Mouse (Mus musculus) myocyte (in vitro differentiated cells): ENCODE data around the gene Rabep2. TPM values are rescaled to one million over a fixed set of nuclear protein-coding genes. Genes with fewer than 3 reads are reported as not detected.
"Not testable (repeated sequence)": the region's sequence is repeated elsewhere in the genome, so short reads cannot be mapped to it uniquely, and the experiment has no call there.

ENCODE experiments used
- H3K27me3 ChIP-seq: one replicate; pipeline ENCODE4 v1.6.1; 2011; ENCODE audit not compliant: control insufficient read depth, insufficient read depth, insufficient read length
- H3K36me3 ChIP-seq: one replicate; pipeline ENCODE4 v1.6.1; 2011; ENCODE audit not compliant: control insufficient read depth, insufficient read depth
- H3K4me2 ChIP-seq: one replicate; pipeline ENCODE4 v1.6.1; 2011; ENCODE audit warnings: low read depth, control low read depth
- H3K4me3 ChIP-seq: one replicate; pipeline ENCODE4 v1.5.1; 2011; ENCODE audit warnings: mild to moderate bottlenecking, control low read depth, moderate library complexity
- H3K79me2 ChIP-seq: one replicate; pipeline ENCODE4 v1.6.1; 2011; ENCODE audit not compliant: control insufficient read depth, insufficient read depth
- H3ac ChIP-seq: one replicate; pipeline ENCODE4 v1.6.1; 2011; ENCODE audit not compliant: control insufficient read depth, insufficient read length
- E2F4 ChIP-seq: IDR thresholded peaks from one replicate; pipeline ENCODE4 v1.6.1; 2011; ENCODE audit warnings: mild to moderate bottlenecking, control low read depth, moderate library complexity; ENCODE audit not compliant: insufficient read depth
- MAX ChIP-seq: IDR thresholded peaks from one replicate; pipeline ENCODE4 v1.6.1; 2011; ENCODE audit warnings: low read depth, mild to moderate bottlenecking, control low read depth
- MYOD1 ChIP-seq, 3 experiments: IDR thresholded peaks; one replicate each; pipeline ENCODE4 v1.6.1; 2011; ENCODE audit warnings: control low read depth in 2 of 3, low read depth in 2 of 3, mild to moderate bottlenecking in 2 of 3, moderate library complexity in 1 of 3; ENCODE audit not compliant: insufficient read length in 2 of 3, control insufficient read depth in 1 of 3
- MYOG ChIP-seq, 3 experiments: IDR thresholded peaks; one replicate each; pipeline ENCODE4 v1.6.1; 2011; ENCODE audit warnings: control low read depth in 2 of 3, low read depth in 2 of 3, mild to moderate bottlenecking in 2 of 3; ENCODE audit not compliant: insufficient read length in 2 of 3, control insufficient read depth in 1 of 3, insufficient read depth in 1 of 3
- POLR2A ChIP-seq: IDR thresholded peaks from one replicate; pipeline ENCODE4 v1.6.1; 2011; ENCODE audit warnings: low read depth, mild to moderate bottlenecking, control low read depth, moderate library complexity; ENCODE audit not compliant: insufficient read length
- POLR2AphosphoS2 ChIP-seq: IDR thresholded peaks from one replicate; pipeline ENCODE4 v1.6.1; 2011; ENCODE audit warnings: low read depth, control low read depth; ENCODE audit not compliant: insufficient read length
- REST ChIP-seq: IDR thresholded peaks from one replicate; pipeline ENCODE4 v1.6.1; 2011; ENCODE audit warnings: mild to moderate bottlenecking, control low read depth, moderate library complexity; ENCODE audit not compliant: insufficient read depth, insufficient read length
- TCF12 ChIP-seq: IDR thresholded peaks from one replicate; pipeline ENCODE4 v1.6.1; 2011; ENCODE audit warnings: mild to moderate bottlenecking, control low read depth; ENCODE audit not compliant: poor library complexity, insufficient read depth, severe bottlenecking
- TCF3 ChIP-seq: IDR thresholded peaks from one replicate; pipeline ENCODE4 v1.6.1; 2011; ENCODE audit warnings: low read depth, control low read depth; ENCODE audit not compliant: insufficient read length
- USF1 ChIP-seq: IDR thresholded peaks from one replicate; pipeline ENCODE4 v1.6.1; 2011; ENCODE audit warnings: low read depth, mild to moderate bottlenecking, control low read depth, moderate library complexity
- polyA plus RNA-seq: library from polyadenylated mRNA; unstranded; fragments of >200 nt; fragmentation: generic; extraction: Trizol; gene quantifications from one replicate; pipeline ENCODE4 v1.2.1, GENCODE M21; 2012; ENCODE audit warnings: missing spikeins

The Rabep2 gene
- polyA plus RNA-seq, 1 experiment = 36.7 TPM

DNA sequence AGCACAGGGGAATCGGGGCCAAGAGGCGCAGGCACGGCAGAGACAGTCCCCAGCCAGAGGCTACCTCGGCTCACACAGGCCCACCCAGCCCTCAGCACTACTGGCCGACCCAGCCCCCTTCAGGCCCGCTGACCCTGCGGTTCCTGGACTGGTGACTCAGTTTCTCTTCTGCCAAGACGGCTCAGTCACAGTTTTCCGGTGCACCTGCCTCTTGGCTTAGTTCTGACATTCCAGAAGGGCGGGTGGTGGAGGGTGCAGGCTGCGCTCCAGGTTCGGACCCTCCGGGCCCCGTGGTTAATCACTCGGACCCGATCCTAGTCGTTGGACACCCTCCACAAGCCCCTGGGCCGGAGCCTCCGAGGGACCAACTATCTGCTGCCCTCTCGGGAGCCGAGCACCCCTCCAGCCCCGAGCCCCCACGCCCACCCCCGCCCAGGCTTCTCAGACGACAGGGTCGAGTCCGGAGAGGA is 46.0 kb downstream of the Rabep2 start:
- Histone ChIP-seq H3K4me2 (peak overlapping the region; percentile 75), H3K36me3 (peaks cover 15% of the 10 kb centered on the region), H3ac (peak overlapping the region; percentile 88), H3K27me3 (no peaks in the 10 kb centered on the region), H3K4me3 (peak overlapping the region; percentile 90), H3K79me2 (peaks cover 32% of the 10 kb centered on the region)
- no peak for TF ChIP-seq MAX
- TF ChIP-seq POLR2AphosphoS2 = peak; percentile 48
- no peak for TF ChIP-seq E2F4
- TF ChIP-seq TCF12 = no peak
- TF ChIP-seq MYOD1 (IDR thresholded peaks at IDR 0.05; ENCODE audit: control insufficient read depth in 1 of 3, insufficient read length in 2 of 3, low read depth in 2 of 3) = peak in 2 of 3 experiments; percentile 35 to 63
- TF ChIP-seq POLR2A = peak; percentile 56
- peak in 1 of 3 experiments; percentile 59 for TF ChIP-seq MYOG (IDR thresholded peaks at IDR 0.05; ENCODE audit: control insufficient read depth in 1 of 3, insufficient read depth in 1 of 3, insufficient read length in 2 of 3, low read depth in 2 of 3)

GRCm38 (mm10) chr7:126474993-126475581 is 46.5 kb downstream of the Rabep2 start, which contains the start of gene Sh2b1:
Gene Sh2b1, minus strand, starts transcription at chr7:126475424.
- H3K27me3 ChIP-seq = no peaks in the 10 kb centered on the region
- H3ac ChIP-seq = peak within 1 kb of the TSS; percentile 88
- H3K4me3 ChIP-seq = peak within 1 kb of the TSS; percentile 90
- TF ChIP-seq E2F4 (no peak), MYOG (IDR thresholded peaks at IDR 0.05; ENCODE audit: control insufficient read depth in 1 of 3, insufficient read depth in 1 of 3, insufficient read length in 2 of 3, low read depth in 2 of 3) (peak in 1 of 3 experiments; percentile 11), POLR2A (peak; percentile 67), TCF12 (no peak), TCF3 (no peak), POLR2AphosphoS2 (peak; percentile 44), USF1 (no peak)
- peak within 1 kb of the TSS; percentile 94 for H3K4me2 ChIP-seq
- peaks cover 32% of the 10 kb centered on the region for H3K79me2 ChIP-seq
- H3K36me3 ChIP-seq = peaks cover 13% of the 10 kb centered on the region

DNA sequence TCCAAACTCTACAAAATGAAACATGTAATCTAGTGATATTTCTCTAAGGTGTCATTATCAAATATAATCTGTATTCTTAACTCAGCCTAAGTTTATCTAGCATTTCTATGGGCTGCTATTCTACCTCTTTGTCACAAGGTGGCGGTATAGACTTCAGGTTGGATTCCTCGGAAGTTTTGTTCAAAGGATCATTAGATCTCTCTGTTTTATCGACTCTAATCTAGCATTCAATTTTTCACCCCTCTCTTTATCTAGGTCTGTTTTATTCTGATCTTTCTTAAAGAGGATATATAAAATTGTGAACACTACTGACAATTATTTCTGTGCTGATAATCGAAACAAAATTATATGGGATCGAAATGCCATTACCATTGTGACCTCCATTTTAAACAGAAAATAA is 53.1 kb downstream of the Rabep2 start:
- TF ChIP-seq USF1 (no peak), REST (no peak)
- Histone ChIP-seq H3ac (no peak overlapping the region), H3K4me3 (no peak overlapping the region), H3K79me2 (no peaks in the 10 kb centered on the region), H3K27me3 (no peaks in the 10 kb centered on the region), H3K36me3 (no peaks in the 10 kb centered on the region), H3K4me2 (peak overlapping the region; percentile 76)

- Histone ChIP-seq H3K4me3 (no peak overlapping the region), H3K36me3 (no peaks in the 10 kb centered on the region), H3K79me2 (no peaks in the 10 kb centered on the region), H3ac (no peak overlapping the region), H3K27me3 (no peaks in the 10 kb centered on the region), H3K4me2 (peak overlapping the region; percentile 76)
- TF ChIP-seq REST = no peak
- peak; percentile 81 for TF ChIP-seq POLR2A
- TF ChIP-seq MYOD1 (IDR thresholded peaks at IDR 0.05; ENCODE audit: control insufficient read depth in 1 of 3, insufficient read length in 2 of 3, low read depth in 2 of 3) = peak in 1 of 3 experiments; percentile 8
- TF ChIP-seq POLR2AphosphoS2 = peak; percentile 67
Observed at GRCm38 (mm10) chr7:126482392-126482871, 53.9 kb downstream of the Rabep2 start.

DNA sequence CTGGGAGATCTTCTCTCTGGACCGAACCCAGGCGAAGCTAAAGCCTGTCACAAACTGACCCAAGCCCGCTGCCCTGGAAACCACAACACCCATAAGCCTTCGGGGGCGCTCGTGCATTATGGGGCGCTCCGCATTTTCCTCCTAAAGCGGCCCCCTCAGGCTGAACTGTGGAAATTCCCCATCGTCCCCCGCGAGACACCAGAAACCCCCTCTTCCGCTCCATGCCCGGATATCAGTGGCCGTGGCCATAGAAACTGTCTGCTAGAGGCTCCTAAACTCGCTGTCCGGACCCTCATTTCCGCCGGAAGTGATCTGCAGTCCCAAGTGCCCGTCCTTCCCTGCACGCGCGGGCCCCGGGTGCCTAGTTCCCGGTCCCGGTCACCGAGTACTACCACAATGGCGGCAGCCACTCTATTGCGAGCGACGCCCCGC is 58.5 kb downstream of the Rabep2 start, which contains the start of gene Tufm:
Gene Tufm, plus strand, starts transcription at position 310 of the 432 bp plus-strand sequence.
- no peak for TF ChIP-seq E2F4
- peak; percentile 62 for TF ChIP-seq POLR2A
- peaks cover 14% of the 10 kb centered on the region for H3K79me2 ChIP-seq
- peak within 1 kb of the TSS; percentile 84 for H3ac ChIP-seq

GRCm38 (mm10) chr7:126487617-126488385 is 59.2 kb downstream of the Rabep2 start:
- H3K27me3 ChIP-seq = not testable (repeated sequence)

More for the DNA sequence above, 58.5 kb downstream of the Rabep2 start, which contains the start of gene Tufm:
- Histone ChIP-seq H3K36me3 (peaks cover 11% of the 10 kb centered on the region), H3K4me3 (peak within 1 kb of the TSS; percentile 58), H3K27me3 (no peaks in the 10 kb centered on the region), H3K4me2 (peak within 1 kb of the TSS; percentile 95)

More at GRCm38 (mm10) chr7:126487617-126488385, 59.2 kb downstream of the Rabep2 start:
- Histone ChIP-seq H3K79me2 (peaks cover 14% of the 10 kb centered on the region), H3K4me3 (peak overlapping the region; percentile 58), H3K36me3 (peaks cover 11% of the 10 kb centered on the region), H3K4me2 (peak overlapping the region; percentile 93), H3ac (peak overlapping the region; percentile 84)
